Mouse (Mus musculus): ENCODE results near the gene Rab40c.

Rab40c gene

DNA sequence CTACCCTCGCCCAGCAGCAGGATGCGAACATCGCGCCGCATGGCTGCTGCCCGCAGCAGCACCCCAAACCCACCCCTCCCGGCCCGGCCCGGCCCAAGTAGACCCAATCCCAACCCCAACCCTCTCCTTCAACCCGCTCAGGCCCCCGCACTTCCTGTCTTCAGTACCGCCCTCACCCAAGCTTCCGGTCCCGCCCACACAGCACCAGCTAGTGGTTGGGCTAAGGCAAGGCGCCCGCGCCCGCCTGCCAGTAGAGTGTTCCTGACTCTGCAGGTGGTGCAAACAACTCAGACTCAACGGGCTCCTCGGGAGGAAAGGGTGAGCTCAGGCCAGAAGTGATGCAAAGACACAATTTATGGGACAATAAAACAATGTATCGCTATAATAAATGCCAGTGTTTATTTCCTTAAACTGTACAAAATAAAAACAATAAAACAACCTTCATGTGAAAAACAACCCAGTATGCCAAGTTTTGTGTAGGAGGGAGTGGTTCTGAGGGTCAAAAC is 75.1 kb downstream of the Rab40c start, which contains the start of gene Rhot2:
Rhot2 (minus strand) TSS at position 456 of the 506 bp plus-strand sequence.
- DNase-seq (ENCODE audit: low spot score in 2 of 2) = peak; percentile 93

DNA sequence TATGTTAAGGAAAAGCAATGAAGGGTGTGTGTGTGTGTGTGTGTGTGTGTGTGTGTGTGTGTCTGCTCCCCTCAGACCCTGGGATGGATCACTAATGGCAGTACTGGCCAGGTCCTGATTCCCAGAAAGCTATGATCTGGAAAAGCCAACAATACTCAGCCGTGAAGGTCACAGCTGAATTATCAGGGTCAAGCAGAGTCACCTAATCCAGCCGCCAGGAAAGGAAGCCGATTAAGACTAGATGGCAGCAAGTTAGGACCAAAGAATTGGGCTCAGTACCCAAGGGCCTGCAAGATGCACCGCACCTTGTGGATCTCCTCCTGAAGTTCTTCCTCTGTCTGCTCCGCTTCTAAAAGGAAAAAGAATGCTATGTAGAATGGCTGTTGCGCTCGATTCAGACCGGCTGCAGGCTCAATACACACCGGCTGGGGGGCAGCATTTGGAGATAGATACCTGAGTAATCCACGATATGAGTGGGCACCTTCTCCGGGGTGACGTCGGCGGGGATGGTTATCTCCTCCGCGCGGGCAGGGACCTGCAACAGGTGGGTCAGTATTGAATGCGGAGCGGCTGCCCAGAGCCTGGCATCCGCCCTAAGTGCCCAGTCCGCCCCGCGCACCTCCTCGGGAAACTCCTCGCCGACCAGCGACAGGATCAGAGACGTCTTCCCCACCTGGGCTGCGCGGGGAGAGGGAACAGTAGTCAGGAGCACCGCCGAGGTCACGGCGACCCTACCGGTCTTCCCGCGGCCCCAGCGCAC is 75.7 kb downstream of the Rab40c start:
- no peak for DNase-seq (ENCODE audit: low spot score in 2 of 2)

DNA sequence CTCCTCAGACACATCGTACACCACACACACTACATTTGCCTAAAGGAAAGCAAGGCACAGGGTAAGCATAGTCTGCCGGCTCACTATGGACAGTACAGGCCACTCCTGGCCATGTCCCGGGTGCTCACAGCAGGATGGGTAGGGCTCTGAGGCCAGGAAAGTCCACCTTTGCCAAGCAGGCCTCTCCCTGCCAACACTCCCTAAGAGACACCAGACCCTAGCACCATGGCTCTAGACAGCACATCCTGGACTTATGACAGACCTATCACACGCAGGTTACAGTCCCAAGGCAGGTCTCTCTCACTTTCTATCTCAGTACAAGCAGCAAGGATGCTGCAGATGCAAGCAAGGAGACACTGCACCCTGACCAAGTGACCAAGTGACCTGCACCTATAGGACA is 76.4 kb downstream of the Rab40c start:
- no peak for DNase-seq (ENCODE audit: low spot score in 2 of 2)

DNA sequence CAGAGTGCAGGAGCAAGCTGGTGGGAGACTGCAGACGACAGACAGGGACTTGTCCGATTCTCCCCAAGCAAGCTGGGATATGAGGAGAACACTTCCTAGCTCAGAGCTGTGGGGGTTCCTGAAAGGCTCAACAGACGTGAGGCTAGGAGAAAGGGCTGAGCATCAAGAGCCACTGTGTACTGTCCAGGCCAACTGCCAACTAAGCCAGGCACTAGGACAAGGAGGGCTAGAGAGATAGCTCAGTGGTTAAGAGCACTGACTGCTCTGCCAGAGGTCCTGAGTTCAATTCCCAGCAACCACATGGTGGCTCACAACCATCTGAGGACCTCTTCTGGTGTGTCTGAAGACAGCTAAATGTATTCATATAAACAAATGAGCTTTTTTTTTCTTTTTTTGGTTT is 77.0 kb downstream of the Rab40c start:
- DNase-seq (ENCODE audit: low spot score in 2 of 2) = no peak

DNA sequence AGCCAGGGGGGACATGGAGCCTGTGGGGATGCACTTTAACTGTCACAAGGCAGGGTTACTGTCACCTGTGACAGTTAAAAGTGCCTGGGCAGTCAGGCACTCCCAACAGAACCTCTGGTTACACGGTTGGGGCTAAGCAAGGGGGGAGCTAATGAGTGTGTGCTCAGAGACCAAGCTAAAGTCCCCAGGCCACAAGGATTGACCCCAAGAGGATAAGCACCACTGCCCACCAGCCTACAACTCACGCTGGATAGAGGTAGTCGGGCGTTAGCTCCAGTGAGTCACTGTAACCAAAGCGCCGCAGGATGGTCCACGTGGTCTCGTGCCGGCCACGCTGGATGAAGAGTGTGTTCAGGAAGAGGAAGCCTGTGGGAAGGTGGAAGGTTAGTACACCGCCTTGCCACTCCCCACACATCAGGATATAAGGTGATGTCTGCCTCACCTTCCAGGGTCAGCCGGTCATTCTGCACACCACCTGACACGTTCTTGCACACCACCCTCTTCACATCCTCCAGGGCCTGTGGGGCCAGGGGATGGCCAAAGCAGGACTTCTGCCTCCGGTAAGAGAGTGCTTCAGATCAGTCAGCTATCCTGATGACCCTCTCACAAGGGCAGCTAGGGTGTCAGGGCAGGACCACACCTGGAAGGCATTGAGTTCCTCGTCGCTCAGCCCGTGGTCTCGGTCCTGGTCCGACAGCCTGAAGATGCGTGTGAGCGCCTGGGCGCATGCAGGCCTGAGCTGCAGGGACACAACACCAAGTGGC is 78.2 kb downstream of the Rab40c start, which contains the start of gene Gm20683:
Gm20683 (minus strand) TSS at position 647 of the 764 bp plus-strand sequence.
- DNase-seq (ENCODE audit: low spot score in 2 of 2) = no peak

DNA sequence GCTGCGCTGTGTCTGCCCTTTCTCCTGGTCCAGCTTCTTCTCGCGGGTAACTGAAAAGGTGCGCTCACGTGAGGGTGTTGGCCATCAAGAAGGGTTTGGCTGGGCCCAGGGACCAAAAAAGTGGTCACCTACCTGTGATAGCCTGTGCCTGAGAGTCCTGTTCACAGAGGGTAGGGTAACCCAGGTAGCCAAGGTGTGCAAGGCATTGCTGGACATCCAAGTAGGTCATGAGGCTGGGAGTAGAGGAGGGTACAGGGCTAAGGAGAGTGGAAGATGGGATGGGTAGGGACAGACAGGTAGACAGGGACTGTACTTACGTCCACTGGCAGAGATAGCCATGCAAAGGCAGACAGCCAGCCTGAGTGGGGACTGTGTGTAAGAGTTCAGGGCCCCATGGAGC is 79.0 kb downstream of the Rab40c start:
- no peak for DNase-seq (ENCODE audit: low spot score in 2 of 2)

DNA sequence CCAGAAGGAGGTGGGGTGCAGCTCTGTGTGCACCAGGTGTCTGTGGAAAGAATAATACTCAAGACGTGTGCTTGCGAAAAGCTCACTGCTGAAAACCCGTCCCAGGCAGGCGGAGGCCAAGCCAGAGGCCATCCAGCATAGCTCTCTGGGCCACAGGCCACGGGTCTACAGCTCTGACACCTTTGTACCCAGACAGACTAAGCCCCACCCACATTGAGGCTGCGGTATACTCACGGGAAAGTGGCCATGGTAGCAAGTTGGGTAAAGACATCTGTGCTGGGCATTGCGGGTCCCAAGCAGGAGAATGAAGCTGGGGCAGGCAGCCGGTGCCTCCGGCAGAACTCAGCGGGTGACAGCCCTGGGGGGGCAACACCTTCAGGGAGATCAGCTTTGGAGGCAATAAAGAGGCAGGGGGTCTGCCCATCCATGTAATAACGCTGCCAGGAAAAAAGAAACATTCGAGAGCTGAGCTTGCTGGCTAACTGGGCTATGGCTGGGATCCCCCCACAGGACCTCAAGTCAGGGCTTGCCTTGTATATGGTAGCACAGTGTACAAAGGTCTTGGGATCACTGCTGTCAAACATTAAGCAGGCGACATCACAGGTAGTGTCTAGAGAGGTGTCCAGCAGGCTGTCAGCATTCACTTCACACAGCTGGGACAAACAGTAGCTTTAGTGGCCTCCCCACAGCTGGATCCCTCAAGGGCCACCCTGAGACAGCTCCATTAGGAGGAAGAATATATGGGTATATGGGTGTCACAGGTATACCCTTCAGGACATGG is 79.9 kb downstream of the Rab40c start:
- DNase-seq (ENCODE audit: low spot score in 2 of 2) = no peak

DNA sequence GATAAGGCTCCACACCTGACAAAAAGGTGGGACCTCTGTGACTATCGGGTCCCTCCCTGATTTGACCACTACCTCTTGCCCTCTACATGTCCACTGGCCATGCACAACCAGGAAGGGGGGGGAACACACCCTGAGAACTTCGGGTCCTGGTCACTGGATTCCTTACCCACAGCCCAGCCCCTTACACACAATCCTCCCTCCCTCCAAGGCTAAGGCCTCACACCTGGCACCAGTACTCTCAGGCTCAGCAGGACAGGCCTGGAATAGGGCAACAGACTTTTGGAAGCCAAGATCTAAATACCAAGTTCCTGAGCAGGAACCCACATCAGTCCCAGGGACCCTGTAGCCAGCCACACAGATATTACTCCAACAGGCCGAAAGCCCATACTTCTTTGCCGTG is 80.6 kb downstream of the Rab40c start:
- DNase-seq (ENCODE audit: low spot score in 2 of 2) = no peak

DNA sequence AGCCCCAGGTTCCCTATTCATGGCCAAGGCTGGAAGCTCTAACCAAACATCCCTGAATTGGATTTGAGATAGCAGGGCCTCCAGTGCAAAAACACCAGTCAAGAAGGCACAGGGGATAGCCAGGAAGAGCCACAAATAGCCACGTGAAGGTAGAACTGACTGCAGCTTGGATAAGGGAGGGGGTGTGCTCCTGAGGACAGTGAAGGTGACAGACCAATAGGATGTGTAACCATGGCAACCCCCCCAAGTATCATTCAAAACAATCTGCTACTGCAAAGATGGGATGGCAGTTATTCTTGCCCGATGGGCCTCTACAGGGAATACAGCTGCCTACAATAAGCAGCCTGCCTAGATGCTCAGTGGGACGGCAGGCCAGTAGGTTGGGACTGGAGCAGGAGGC is 82.0 kb downstream of the Rab40c start:
- DNase-seq (ENCODE audit: low spot score in 2 of 2) = no peak

DNA sequence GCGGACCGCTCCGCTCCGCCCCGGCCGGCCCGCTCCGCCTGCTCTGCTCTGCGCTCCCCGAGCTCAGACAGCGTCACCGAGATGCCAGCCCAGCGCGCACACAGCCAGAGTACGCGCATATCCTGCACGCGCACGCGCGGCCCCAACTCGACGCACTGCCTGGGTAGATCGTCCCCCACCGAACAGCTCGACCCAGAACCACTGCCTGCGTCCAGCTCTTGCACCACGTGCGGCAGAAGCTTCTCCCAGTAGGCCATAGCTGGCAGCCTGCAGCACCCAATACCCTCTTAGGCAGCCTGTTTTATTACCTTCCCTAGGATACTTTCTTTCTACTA is 82.5 kb downstream of the Rab40c start, which contains the start of gene Rhbdl1:
Rhbdl1 (minus strand) TSS at position 220 of the 335 bp plus-strand sequence.
- DNase-seq (ENCODE audit: low spot score in 2 of 2) = peak; percentile 82 to 83

DNA sequence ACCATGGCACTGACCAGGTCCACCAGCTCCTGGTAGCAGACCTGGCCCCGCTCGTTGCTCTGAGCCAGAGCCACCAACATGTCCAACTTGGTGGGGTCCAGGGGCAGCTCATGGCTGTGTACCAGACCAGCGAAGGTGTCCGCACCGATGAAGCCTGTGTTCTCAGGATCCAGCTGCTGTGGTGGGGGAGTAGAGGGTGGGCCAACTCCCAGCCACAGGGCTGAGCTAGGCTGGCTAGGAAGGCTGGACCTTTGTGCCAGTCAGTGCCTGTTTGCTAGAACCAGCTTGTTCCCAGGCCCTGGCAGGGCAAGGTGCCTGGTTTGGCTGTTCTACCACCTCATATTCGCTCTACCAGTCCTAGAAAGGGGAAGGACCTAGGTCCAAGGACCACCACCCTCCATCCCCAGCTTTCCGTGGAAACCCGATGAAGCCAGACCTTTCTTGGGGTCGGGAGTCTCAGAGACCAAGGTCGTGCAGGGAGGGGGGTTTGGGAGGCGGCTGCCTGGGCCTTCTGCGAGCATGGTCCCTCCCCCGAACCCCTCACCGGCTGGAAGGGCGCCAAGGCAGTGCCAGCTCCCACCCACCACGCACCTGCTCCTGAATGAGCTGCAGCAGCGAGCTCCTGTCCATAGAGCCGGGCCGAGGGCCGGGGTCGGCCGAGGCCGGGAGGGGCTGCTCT is 83.0 kb downstream of the Rab40c start:
- no peak for DNase-seq (ENCODE audit: low spot score in 2 of 2)

DNA sequence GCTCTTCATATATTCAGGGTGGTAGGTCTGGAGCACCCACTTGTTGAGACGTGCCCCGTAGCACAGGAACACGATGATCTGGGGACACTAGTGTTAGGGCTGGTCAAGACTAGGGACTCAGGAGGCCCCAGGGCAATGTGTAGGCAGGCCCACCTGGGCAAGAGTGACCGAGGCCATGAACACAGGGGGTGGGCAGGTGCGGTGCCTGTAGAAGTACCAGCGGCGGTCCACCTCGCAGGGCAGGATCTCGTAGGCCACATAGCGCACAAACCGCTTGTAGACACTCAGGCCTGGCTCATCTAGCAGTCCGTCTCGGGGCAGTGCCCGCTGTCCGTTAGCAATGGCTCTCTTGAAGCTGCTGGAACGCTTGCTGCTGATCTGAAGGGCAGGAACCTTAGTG is 83.7 kb downstream of the Rab40c start:
- DNase-seq (ENCODE audit: low spot score in 2 of 2) = no peak

DNA sequence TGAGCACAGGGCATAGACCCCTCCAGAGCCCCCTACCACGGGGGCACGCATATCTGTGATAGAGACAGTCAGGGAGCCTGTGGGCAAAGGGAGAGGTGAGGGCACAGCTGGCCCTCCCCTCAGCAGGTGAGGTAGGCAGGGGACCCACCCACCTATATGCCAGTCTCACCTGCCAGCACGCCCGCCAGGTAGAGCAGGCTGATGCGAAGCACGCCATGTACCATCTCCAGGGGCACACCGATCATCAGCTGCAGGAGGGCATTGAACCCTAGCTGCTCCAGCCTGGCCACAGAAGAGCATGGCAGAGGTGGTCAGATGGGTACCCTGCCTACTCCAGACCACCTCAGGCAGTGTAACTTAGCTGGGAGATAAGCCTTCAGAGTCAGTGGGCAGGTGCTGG is 84.2 kb downstream of the Rab40c start:
- no peak for DNase-seq (ENCODE audit: low spot score in 2 of 2)

DNA sequence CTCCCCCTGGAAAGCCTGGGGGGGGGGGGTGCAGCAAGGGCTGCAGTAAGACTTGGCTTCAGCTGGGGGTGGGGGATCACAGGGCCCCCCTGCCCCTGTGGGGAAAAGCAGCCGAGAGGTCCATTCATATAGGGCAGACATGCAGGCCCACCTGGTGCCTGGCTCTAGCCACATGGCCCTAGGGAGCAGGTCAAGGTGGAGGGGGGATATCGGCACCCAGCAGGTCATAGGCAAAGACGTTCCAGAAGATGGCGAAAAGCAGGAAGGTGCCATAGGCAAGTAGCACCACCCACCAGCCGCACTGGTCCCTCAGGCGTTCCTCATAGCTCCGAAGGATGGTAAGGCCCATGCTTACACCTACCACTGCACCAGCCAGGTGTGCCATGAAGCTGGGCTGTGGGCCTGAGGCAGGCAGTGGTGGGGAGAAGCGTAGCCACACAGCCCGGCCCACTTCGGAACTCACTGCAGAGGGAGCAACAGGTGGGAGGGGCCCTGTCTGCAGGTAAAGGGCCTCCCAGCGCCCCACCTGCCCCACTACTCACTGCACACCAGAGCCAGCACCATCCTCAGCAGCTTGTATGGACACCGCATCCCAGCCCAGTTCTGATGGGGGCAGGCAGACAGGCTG is 84.8 kb downstream of the Rab40c start:
- DNase-seq (ENCODE audit: low spot score in 2 of 2) = no peak

DNA sequence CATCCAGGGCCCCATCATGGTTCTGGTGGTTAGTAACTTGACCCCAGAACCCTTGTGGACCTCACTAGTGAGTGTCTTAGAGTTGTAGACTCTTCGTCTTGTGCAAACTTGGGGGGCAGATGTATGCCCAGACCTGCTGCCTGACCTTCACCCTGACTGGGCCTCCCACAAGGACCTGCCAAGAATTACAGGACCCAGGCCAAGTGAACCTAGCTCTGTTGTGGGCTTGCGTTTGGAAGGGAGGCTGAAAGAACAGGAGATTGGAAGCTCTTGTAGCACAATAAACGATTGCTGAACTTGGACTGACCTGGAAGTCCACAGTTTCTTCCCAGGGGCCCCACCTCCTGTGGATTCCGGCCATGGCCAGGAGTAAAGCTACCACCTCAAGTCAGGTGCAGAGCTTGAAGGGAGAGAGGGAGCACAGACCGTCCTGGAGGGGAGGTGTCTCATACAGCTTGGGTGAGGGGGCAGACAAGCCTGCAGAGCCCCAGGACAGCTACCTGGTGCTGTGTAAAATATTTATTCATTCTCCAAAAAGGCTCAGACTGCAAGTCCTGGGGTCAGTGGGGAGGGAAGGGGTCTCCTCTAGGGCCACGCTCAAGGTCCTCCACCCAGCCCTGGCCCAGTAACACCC is 85.4 kb downstream of the Rab40c start:
- no peak for DNase-seq (ENCODE audit: low spot score in 2 of 2)

DNA sequence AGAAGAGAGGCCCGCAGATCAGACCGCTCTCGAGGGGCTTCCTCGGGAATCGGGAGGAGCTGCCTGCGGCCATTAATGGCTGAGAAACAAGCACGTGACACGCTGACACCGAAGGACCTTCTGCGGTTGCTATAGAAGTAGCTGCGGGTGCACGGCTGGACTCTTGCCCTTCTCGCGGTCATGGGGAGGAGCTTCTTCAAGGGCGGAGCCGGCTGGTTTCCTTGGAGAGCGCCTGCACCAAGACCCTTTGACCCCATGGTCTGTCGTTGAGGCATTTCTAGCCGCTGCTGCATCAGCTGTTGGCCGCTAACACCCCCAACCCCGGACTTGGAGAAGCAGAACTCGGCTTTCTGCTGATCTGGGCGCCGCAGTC is 86.2 kb downstream of the Rab40c start, which contains the start of gene Stub1:
Stub1 (minus strand) TSS at position 114 of the 373 bp plus-strand sequence.
- DNase-seq (ENCODE audit: low spot score in 2 of 2) = peak; percentile 87 to 90

DNA sequence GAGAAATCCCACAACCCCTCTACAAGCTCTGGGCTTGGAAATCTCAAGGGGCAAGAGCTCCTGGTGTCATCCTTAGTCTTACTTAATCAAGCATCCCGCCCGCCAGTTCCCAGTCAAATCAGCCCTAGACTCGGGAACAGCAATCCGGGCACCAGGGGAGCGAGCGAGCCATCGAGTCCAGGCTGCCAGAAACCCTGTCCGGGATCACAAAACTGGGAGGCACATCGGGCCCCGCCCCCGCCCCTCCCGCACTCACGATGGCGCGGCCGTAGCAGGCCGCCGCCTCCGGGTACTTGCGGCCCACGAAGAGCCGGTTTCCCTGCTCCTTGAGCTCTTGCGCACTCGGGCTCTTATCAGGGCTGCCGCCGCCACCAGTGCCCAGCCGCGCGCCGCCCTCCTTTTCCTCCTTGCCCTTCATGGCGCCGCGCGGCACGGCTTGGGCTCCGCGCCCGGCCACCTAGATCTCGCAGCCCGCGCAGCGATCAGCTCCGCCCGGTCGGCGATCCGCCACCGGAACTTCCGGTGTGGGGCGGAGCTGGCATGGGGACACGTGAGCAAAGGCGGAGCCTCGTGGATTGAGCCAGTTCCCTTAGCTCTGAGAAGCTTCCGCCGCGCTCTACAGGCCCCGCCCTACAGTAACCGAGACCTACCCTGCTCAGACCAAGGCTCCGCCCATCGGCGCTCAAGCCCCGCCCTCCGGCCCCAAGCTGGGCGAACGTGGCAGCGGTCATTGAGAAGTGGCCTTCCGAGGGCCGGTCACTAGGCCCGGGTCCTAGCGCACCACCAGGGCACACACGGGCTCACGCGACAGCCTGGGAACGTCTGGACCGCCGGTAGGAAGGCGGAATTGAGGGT is 86.9 kb downstream of the Rab40c start:
- DNase-seq (ENCODE audit: low spot score in 2 of 2) = peak; percentile 98 to 99

Data from frontal cortex, postnatal 10 days (tissue).